Mouse (Mus musculus): ENCODE data around the gene Zbtb12. TPM values are rescaled to one million over a fixed set of nuclear protein-coding genes. Genes with fewer than 3 reads are reported as not detected.
"Not testable (repeated sequence)": the region's sequence is repeated elsewhere in the genome, so short reads cannot be mapped to it uniquely, and the experiment has no call there.

Gene Zbtb12
- 0.33 and 0.46 TPM in 2 replicates for polyA plus RNA-seq (2015; fragmentation: Nextera tagmentation; extraction: Ambion mirVana)

- Histone ChIP-seq H3K27ac (ENCODE audit: low read depth) (no peak within 1 kb of the TSS), H3K27me3 (ENCODE audit: insufficient read depth, low read length) (no peaks in the 10 kb centered on the region), H3K4me2 (ENCODE audit: low read depth, low read length) (peak within 1 kb of the TSS; percentile 27; the same call in 1 of the 2 replicates), H3K4me3 (ENCODE audit: low read depth, low read length) (no peak within 1 kb of the TSS), H3K4me1 (ENCODE audit: insufficient read depth) (peaks cover 8% of the 10 kb centered on the region), H3K9me3 (ENCODE audit: low read length) (no peaks in the 10 kb centered on the region), H3K9ac (replicated peaks) (no peak within 1 kb of the TSS), H3K36me3 (replicated peaks; ENCODE audit: insufficient read depth, low read length) (no peaks in the 10 kb centered on the region)
- ATAC-seq (no peak), DNase-seq (peak; percentile 11)
- 60% methylated on average over 11 of the region's 11 CpGs for whole genome bisulfite sequencing (ENCODE audit: insufficient replicate concordance)
- TF ChIP-seq EP300 (IDR thresholded peaks at IDR 0.05; ENCODE audit: low read depth) = no peak
- TF ChIP-seq CTCF (IDR thresholded peaks at IDR 0.05; ENCODE audit: low read depth) = no peak
Measured at GRCm38 (mm10) chr17:34879336-34879879, at the start of gene Zbtb12. Gene Zbtb12 (plus strand): TSS chr17:34879483.

- H3K36me3 ChIP-seq (replicated peaks; ENCODE audit: insufficient read depth, low read length) = peaks cover 26% of the 10 kb centered on the region
- not testable (repeated sequence) for ATAC-seq
Measured at GRCm38 (mm10) chr17:34830776-34831175, 48.5 kb upstream of the Zbtb12 start.

GRCm38 (mm10) chr17:34836155-34836855 is 43.0 kb upstream of the Zbtb12 start:
- no peak for TF ChIP-seq EP300 (IDR thresholded peaks at IDR 0.05; ENCODE audit: low read depth)
- no peak for TF ChIP-seq CTCF (IDR thresholded peaks at IDR 0.05; ENCODE audit: low read depth)
- Histone ChIP-seq H3K27me3 (ENCODE audit: insufficient read depth, low read length) (no peaks in the 10 kb centered on the region), H3K4me1 (ENCODE audit: insufficient read depth) (peaks cover 16% of the 10 kb centered on the region), H3K4me3 (ENCODE audit: low read depth, low read length) (peak overlapping the region; percentile 83), H3K9ac (replicated peaks) (peak overlapping the region; percentile 71), H3K9me3 (ENCODE audit: low read length) (no peaks in the 10 kb centered on the region), H3K27ac (ENCODE audit: low read depth) (peak overlapping the region; percentile 66), H3K4me2 (ENCODE audit: low read depth, low read length) (peak overlapping the region; percentile 99), H3K36me3 (replicated peaks; ENCODE audit: insufficient read depth, low read length) (peaks cover 26% of the 10 kb centered on the region)
- ATAC-seq = peak; percentile 70
- 6% methylated on average over 47 of the region's 48 CpGs for WGBS (ENCODE audit: insufficient replicate concordance)
- no peak for DNase-seq

More at GRCm38 (mm10) chr17:34830776-34831175, 48.5 kb upstream of the Zbtb12 start:
- H3K4me2 ChIP-seq (ENCODE audit: low read depth, low read length); DNase-seq; H3K4me1 ChIP-seq (ENCODE audit: insufficient read depth); H3K27me3 ChIP-seq (ENCODE audit: insufficient read depth, low read length); H3K9ac ChIP-seq (replicated peaks); H3K4me3 ChIP-seq (ENCODE audit: low read depth, low read length); H3K27ac ChIP-seq (ENCODE audit: low read depth); H3K9me3 ChIP-seq (ENCODE audit: low read length): not testable (repeated sequence)
- 65% methylated on average over 1 of the region's 1 CpGs for WGBS (ENCODE audit: insufficient replicate concordance)

- H3K36me3 ChIP-seq (replicated peaks; ENCODE audit: insufficient read depth, low read length) = peaks cover 28% of the 10 kb centered on the region
- H3K27ac ChIP-seq (ENCODE audit: low read depth) = peak within 1 kb of the TSS; percentile 75
- peak within 1 kb of the TSS; percentile 83 for H3K4me3 ChIP-seq (ENCODE audit: low read depth, low read length)
- peak within 1 kb of the TSS; percentile 99 for H3K4me2 ChIP-seq (ENCODE audit: low read depth, low read length)
- TF ChIP-seq EP300 (IDR thresholded peaks at IDR 0.05; ENCODE audit: low read depth) (peak; percentile 62; the same call in 1 of the 2 replicates), CTCF (IDR thresholded peaks at IDR 0.05; ENCODE audit: low read depth) (no peak)
- H3K27me3 ChIP-seq (ENCODE audit: insufficient read depth, low read length) = no peaks in the 10 kb centered on the region
- peaks cover 16% of the 10 kb centered on the region for H3K4me1 ChIP-seq (ENCODE audit: insufficient read depth)
- H3K9ac ChIP-seq (replicated peaks) = peak within 1 kb of the TSS; percentile 71
- ATAC-seq (peak; percentile 96), DNase-seq (peak; percentile 97)
- no peaks in the 10 kb centered on the region for H3K9me3 ChIP-seq (ENCODE audit: low read length)
- WGBS (ENCODE audit: insufficient replicate concordance) = under 1% methylated on average over 40 of the region's 40 CpGs
Measured at GRCm38 (mm10) chr17:34836856-34837221, 42.4 kb upstream of the Zbtb12 start, which contains the start of the genes Stk19 and Dxo. Gene Stk19 (minus strand): TSS chr17:34836945. Gene Dxo (plus strand): TSS chr17:34837019.

GRCm38 (mm10) chr17:34837464-34838324 is 41.6 kb upstream of the Zbtb12 start:
- H3K9me3 ChIP-seq (ENCODE audit: low read length) = no peaks in the 10 kb centered on the region
- WGBS (ENCODE audit: insufficient replicate concordance) = 32% methylated on average over 43 of the region's 43 CpGs
- peak; percentile 38 for DNase-seq
- H3K4me1 ChIP-seq (ENCODE audit: insufficient read depth) = peaks cover 16% of the 10 kb centered on the region
- H3K27ac ChIP-seq (ENCODE audit: low read depth) = peak overlapping the region; percentile 75
- peak overlapping the region; percentile 83 for H3K4me3 ChIP-seq (ENCODE audit: low read depth, low read length)
- H3K4me2 ChIP-seq (ENCODE audit: low read depth, low read length) = peak overlapping the region; percentile 99
- TF ChIP-seq CTCF (IDR thresholded peaks at IDR 0.05; ENCODE audit: low read depth) (no peak), EP300 (IDR thresholded peaks at IDR 0.05; ENCODE audit: low read depth) (no peak)
- H3K27me3 ChIP-seq (ENCODE audit: insufficient read depth, low read length) = no peaks in the 10 kb centered on the region
- peaks cover 31% of the 10 kb centered on the region for H3K36me3 ChIP-seq (replicated peaks; ENCODE audit: insufficient read depth, low read length)
- peak overlapping the region; percentile 71 for H3K9ac ChIP-seq (replicated peaks)
- ATAC-seq = peak; percentile 18

GRCm38 (mm10) chr17:34838785-34839184 is 40.5 kb upstream of the Zbtb12 start:
- no peak for DNase-seq
- no peak overlapping the region for H3K27ac ChIP-seq (ENCODE audit: low read depth)
- H3K4me2 ChIP-seq (ENCODE audit: low read depth, low read length) = no peak overlapping the region
- WGBS (ENCODE audit: insufficient replicate concordance) = 89% methylated on average over 7 of the region's 7 CpGs
- no peak overlapping the region for H3K4me3 ChIP-seq (ENCODE audit: low read depth, low read length)
- no peak for TF ChIP-seq EP300 (IDR thresholded peaks at IDR 0.05; ENCODE audit: low read depth)
- TF ChIP-seq CTCF (IDR thresholded peaks at IDR 0.05; ENCODE audit: low read depth) = no peak
- H3K9me3 ChIP-seq (ENCODE audit: low read length) = no peaks in the 10 kb centered on the region
- ATAC-seq = no peak
- H3K4me1 ChIP-seq (ENCODE audit: insufficient read depth) = peaks cover 16% of the 10 kb centered on the region
- H3K36me3 ChIP-seq (replicated peaks; ENCODE audit: insufficient read depth, low read length) = peaks cover 40% of the 10 kb centered on the region
- H3K27me3 ChIP-seq (ENCODE audit: insufficient read depth, low read length) = no peaks in the 10 kb centered on the region
- no peak overlapping the region for H3K9ac ChIP-seq (replicated peaks)

Data from liver, postnatal 0 days (tissue).